Mouse (Mus musculus): ENCODE results near the gene Pik3c2g. TPM values are rescaled to one million over a fixed set of nuclear protein-coding genes. Genes with fewer than 3 reads are reported as not detected.

Pik3c2g gene
- total RNA-seq, 2 experiments from 2014 or later = not detected

Other genes with a start within 250 kb of the Pik3c2g start
- not detected for gene Rergl, start 85.2 kb upstream of the Pik3c2g start, total RNA-seq (2021)